Mouse (Mus musculus) layer of hippocampus, postnatal 10 days (tissue): Measurements from ENCODE around the gene Rrm2. TPM values are rescaled to one million over a fixed set of nuclear protein-coding genes. Genes with fewer than 3 reads are reported as not detected.
"Not testable (repeated sequence)": the region's sequence is repeated elsewhere in the genome, so short reads cannot be mapped to it uniquely, and the experiment has no call there.

Experiments used
- DNase-seq, 2 experiments: peaks; one replicate each; pipeline ENCODE4 v3.0.0; 2021; ENCODE audit warnings: low spot score in 2 of 2
- long read RNA-seq: library from polyadenylated mRNA; stranded (forward); transcript quantifications from one replicate; pipeline ENCODE4 v2.0.0, GENCODE M21; 2023
- total RNA-seq, 2 experiments: library from RNA; stranded (reverse); gene quantifications; 2 replicates each; pipeline ENCODE4 v1.2.3; 2021

Rrm2 gene
- total RNA-seq = 10 to 100 TPM; 12.4 to 15.1 TPM
- long read RNA-seq, transcript Rrm2-201 (10 exons, 2,193 nt) = major isoform, 18 of 20 reads
- long read RNA-seq, partial matches to known transcripts = 0 of 20 reads
- long read RNA-seq, other reads (novel, unspliced or antisense) = 2 of 20 reads

- DNase-seq = peak; percentile 91 to 96
Measured at GRCm38 (mm10) chr12:24707954-24708823, at the start of gene Rrm2. TSS of gene Rrm2 (plus strand) at chr12:24708241.

GRCm38 (mm10) chr12:24658998-24659397 lies 49.0 kb upstream of the Rrm2 start:
- no peak for DNase-seq

- DNase-seq = no peak
Measured at GRCm38 (mm10) chr12:24659923-24660322, 48.1 kb upstream of the Rrm2 start.

- DNase-seq = no peak
Measured at GRCm38 (mm10) chr12:24661100-24661499, 46.9 kb upstream of the Rrm2 start.

- DNase-seq = no peak
Measured at GRCm38 (mm10) chr12:24662131-24662530, 45.9 kb upstream of the Rrm2 start.

GRCm38 (mm10) chr12:24680096-24680491 lies 27.9 kb upstream of the Rrm2 start:
- DNase-seq = peak in 1 of 2 experiments; percentile 29

- peak; percentile 54 to 69 for DNase-seq
Measured at GRCm38 (mm10) chr12:24680492-24681285, 27.4 kb upstream of the Rrm2 start.

- DNase-seq = no peak
Measured at GRCm38 (mm10) chr12:24681286-24682023, 26.6 kb upstream of the Rrm2 start, which contains the start of gene Cys1. TSS of gene Cys1 (minus strand) at chr12:24681813.

- DNase-seq = peak in 1 of 2 experiments; percentile 27
Measured at GRCm38 (mm10) chr12:24682563-24682962, 25.5 kb upstream of the Rrm2 start.

- DNase-seq = no peak
Measured at GRCm38 (mm10) chr12:24683461-24683860, 24.6 kb upstream of the Rrm2 start.

- no peak for DNase-seq
Measured at GRCm38 (mm10) chr12:24686038-24686695, 21.9 kb upstream of the Rrm2 start.

- DNase-seq = no peak
Measured at GRCm38 (mm10) chr12:24686696-24687346, 21.2 kb upstream of the Rrm2 start.

GRCm38 (mm10) chr12:24690351-24690750 lies 17.7 kb upstream of the Rrm2 start:
- DNase-seq = no peak

GRCm38 (mm10) chr12:24696500-24697483 lies 11.2 kb upstream of the Rrm2 start:
- peak; percentile 95 for DNase-seq

GRCm38 (mm10) chr12:24697484-24698204 lies 10.4 kb upstream of the Rrm2 start:
- no peak for DNase-seq

GRCm38 (mm10) chr12:24698514-24698913 lies 9.5 kb upstream of the Rrm2 start:
- no peak for DNase-seq

- no peak for DNase-seq
Measured at GRCm38 (mm10) chr12:24699578-24699977, 8.5 kb upstream of the Rrm2 start.

- DNase-seq = not testable (repeated sequence)
Measured at GRCm38 (mm10) chr12:24701621-24702020, 6.4 kb upstream of the Rrm2 start.
